Mouse (Mus musculus): ENCODE data around the gene Neurod2. TPM values are rescaled to one million over a fixed set of nuclear protein-coding genes. Genes with fewer than 3 reads are reported as not detected.

The Neurod2 gene
- polyA plus RNA-seq, 1 experiment from 2014 or later = not detected

DNA sequence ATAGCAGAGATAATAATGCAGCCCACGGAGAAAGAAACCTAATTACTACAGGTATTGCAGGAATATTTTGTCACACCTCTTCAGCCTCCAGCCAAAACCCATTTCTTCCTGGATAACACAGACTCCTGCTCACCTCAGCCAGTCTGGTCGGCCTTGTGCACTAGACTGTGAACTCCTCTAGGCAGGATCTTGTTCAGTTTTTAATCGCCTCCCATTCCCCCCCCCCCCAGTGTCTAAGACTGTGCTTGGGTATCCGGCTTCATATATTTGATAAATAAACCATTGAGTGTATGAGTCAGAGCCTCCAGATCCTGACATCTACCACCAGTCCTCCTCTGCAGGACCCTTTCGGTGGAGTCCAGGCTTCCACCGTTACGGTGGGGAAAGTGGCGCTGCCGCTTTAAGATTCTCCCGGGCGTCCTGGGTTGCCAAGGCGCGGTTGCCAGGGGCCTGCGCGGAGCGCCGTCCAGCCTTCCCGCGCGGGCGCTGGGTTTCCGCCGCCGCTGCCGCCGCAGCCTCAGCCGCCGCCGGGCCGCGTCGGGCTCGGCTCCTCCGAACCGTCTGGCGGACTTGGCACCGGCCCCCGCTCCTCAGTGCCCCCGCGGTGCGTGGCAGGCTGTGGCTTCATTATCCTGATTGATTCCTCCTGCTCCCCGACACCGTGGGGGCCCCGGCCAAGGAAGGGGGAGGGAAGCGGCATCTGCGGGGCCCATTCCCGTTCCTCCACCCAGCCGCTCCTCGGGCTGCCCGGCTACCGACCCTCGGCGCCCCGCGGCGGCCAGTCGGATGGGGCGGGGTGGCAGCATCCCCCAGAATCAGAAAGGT, 35.0 kb downstream of the Neurod2 start:
- Histone ChIP-seq H3K36me3 (ENCODE audit: inconsistent target) (no peaks in the 10 kb centered on the region), H3K27ac (no peak overlapping the region), H3K79me2 (ENCODE audit: inconsistent target) (no peaks in the 10 kb centered on the region), H3K4me3 (ENCODE audit: inconsistent target) (no peak overlapping the region)
- WGBS (ENCODE audit: missing documents) = 3% methylated on average over 52 of the region's 58 CpGs

GRCm38 (mm10) chr11:98293070-98293469, 36.4 kb downstream of the Neurod2 start:
- H3K27ac ChIP-seq = no peak overlapping the region
- 29% methylated on average over 2 of the region's 2 CpGs for WGBS (ENCODE audit: missing documents)

GRCm38 (mm10) chr11:98290906-98291305, 38.5 kb downstream of the Neurod2 start:
- WGBS (ENCODE audit: missing documents) = 64% methylated on average over 2 of the region's 2 CpGs
- no peaks in the 10 kb centered on the region for H3K79me2 ChIP-seq (ENCODE audit: inconsistent target)
- H3K27ac ChIP-seq = no peak overlapping the region
- no peak overlapping the region for H3K4me3 ChIP-seq (ENCODE audit: inconsistent target)
- no peaks in the 10 kb centered on the region for H3K36me3 ChIP-seq (ENCODE audit: inconsistent target)

More at GRCm38 (mm10) chr11:98293070-98293469, 36.4 kb downstream of the Neurod2 start:
- Histone ChIP-seq H3K79me2 (ENCODE audit: inconsistent target) (no peaks in the 10 kb centered on the region), H3K36me3 (ENCODE audit: inconsistent target) (no peaks in the 10 kb centered on the region), H3K4me3 (ENCODE audit: inconsistent target) (no peak overlapping the region)

- Histone ChIP-seq H3K36me3 (ENCODE audit: inconsistent target) (no peaks in the 10 kb centered on the region), H3K79me2 (ENCODE audit: inconsistent target) (no peaks in the 10 kb centered on the region), H3K27ac (no peak overlapping the region), H3K4me3 (ENCODE audit: inconsistent target) (no peak overlapping the region)
- WGBS (ENCODE audit: missing documents) = 64% methylated on average over 13 of the region's 13 CpGs
These were observed 39.6 kb downstream of the Neurod2 start for GRCm38 (mm10) chr11:98289873-98290272.

GRCm38 (mm10) chr11:98287961-98288360, 41.5 kb downstream of the Neurod2 start:
- 59% methylated on average over 7 of the region's 7 CpGs for WGBS (ENCODE audit: missing documents)
- H3K27ac ChIP-seq = no peak overlapping the region
- H3K4me3 ChIP-seq (ENCODE audit: inconsistent target) = no peak overlapping the region
- no peaks in the 10 kb centered on the region for H3K79me2 ChIP-seq (ENCODE audit: inconsistent target)
- no peaks in the 10 kb centered on the region for H3K36me3 ChIP-seq (ENCODE audit: inconsistent target)

GRCm38 (mm10) chr11:98287531-98287930, 41.9 kb downstream of the Neurod2 start:
- no peak overlapping the region for H3K27ac ChIP-seq
- H3K4me3 ChIP-seq (ENCODE audit: inconsistent target) = no peak overlapping the region
- 68% methylated on average over 5 of the region's 5 CpGs for WGBS (ENCODE audit: missing documents)
- H3K79me2 ChIP-seq (ENCODE audit: inconsistent target) = no peaks in the 10 kb centered on the region
- no peaks in the 10 kb centered on the region for H3K36me3 ChIP-seq (ENCODE audit: inconsistent target)

DNA sequence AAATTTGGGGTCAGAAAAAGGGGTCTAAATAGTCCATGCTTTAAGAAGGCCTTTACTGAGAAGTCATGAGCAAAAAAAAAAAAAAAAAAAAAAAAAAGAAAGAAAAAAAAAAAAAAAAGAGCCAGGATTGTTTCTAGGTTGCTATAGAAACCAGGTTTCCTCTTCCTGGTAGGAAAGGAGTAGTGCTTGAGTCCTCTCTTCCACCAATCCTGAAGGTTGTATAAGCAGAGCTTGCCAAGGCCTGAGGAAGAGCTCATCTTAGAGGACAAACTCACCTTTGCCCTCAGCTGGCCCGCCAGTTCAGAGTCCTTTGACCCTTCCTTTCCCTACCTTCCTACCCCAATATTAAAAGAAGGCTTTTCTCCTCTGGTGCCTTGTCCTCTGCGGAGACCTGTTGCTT, 44.1 kb downstream of the Neurod2 start:
- 95% methylated on average over 2 of the region's 2 CpGs for WGBS (ENCODE audit: missing documents)
- Histone ChIP-seq H3K36me3 (ENCODE audit: inconsistent target) (no peaks in the 10 kb centered on the region), H3K4me3 (ENCODE audit: inconsistent target) (no peak overlapping the region)

GRCm38 (mm10) chr11:98284230-98284629, 45.2 kb downstream of the Neurod2 start:
- WGBS (ENCODE audit: missing documents) = 11% methylated on average over 16 of the region's 17 CpGs

More for the DNA sequence above, 44.1 kb downstream of the Neurod2 start:
- H3K79me2 ChIP-seq (ENCODE audit: inconsistent target) = no peaks in the 10 kb centered on the region
- no peak overlapping the region for H3K27ac ChIP-seq

GRCm38 (mm10) chr11:98283740-98284139, 45.7 kb downstream of the Neurod2 start:
- 71% methylated on average over 9 of the region's 9 CpGs for WGBS (ENCODE audit: missing documents)
- H3K79me2 ChIP-seq (ENCODE audit: inconsistent target) = no peaks in the 10 kb centered on the region
- H3K27ac ChIP-seq = no peak overlapping the region
- peaks cover 5% of the 10 kb centered on the region; the same call in 1 of the 2 replicates for H3K36me3 ChIP-seq (ENCODE audit: inconsistent target)
- H3K4me3 ChIP-seq (ENCODE audit: inconsistent target) = no peak overlapping the region

More at GRCm38 (mm10) chr11:98284230-98284629, 45.2 kb downstream of the Neurod2 start:
- Histone ChIP-seq H3K4me3 (ENCODE audit: inconsistent target) (no peak overlapping the region), H3K36me3 (ENCODE audit: inconsistent target) (no peaks in the 10 kb centered on the region), H3K27ac (no peak overlapping the region), H3K79me2 (ENCODE audit: inconsistent target) (no peaks in the 10 kb centered on the region)

Other genes with a start within 250 kb of the Neurod2 start
- 6.5 to 19.0 TPM (median 13.4 TPM) in 3 replicates for gene Fbxl20, start 179.2 kb downstream of the Neurod2 start, polyA plus RNA-seq (2018)
- gene Med1, start 136.4 kb downstream of the Neurod2 start, polyA plus RNA-seq (2018) = 19.0 to 20.5 TPM (median 19.3 TPM) in 3 replicates
- 15.1 to 22.0 TPM (median 19.2 TPM) in 3 replicates for gene Cdk12, start 126.6 kb downstream of the Neurod2 start, polyA plus RNA-seq (2018)
- not detected in 3 replicates for gene Ppp1r1b, start 18.8 kb upstream of the Neurod2 start, polyA plus RNA-seq (2018)
- gene Stard3, start 28.7 kb upstream of the Neurod2 start, polyA plus RNA-seq (2018) = 39.6 to 84.6 TPM (median 53.0 TPM) in 3 replicates
- 0.16 TPM in 1 of 3 replicates, not detected in the others for gene Tcap, start 54.2 kb upstream of the Neurod2 start, polyA plus RNA-seq (2018)
- gene Pnmt, start 56.8 kb upstream of the Neurod2 start, polyA plus RNA-seq (2018) = not detected in 3 replicates
- 2.8 to 4.2 TPM (median 2.9 TPM) in 3 replicates for gene Pgap3, start 70.8 kb upstream of the Neurod2 start, polyA plus RNA-seq (2018)
- gene Erbb2, start 82.8 kb upstream of the Neurod2 start, polyA plus RNA-seq (2018) = not detected in 3 replicates
- gene Mien1, start 109.3 kb upstream of the Neurod2 start, polyA plus RNA-seq (2018) = 48.5 to 121 TPM (median 108 TPM) in 3 replicates
- 0.06 TPM in 1 of 3 replicates, not detected in the others for gene Grb7, start 116.7 kb upstream of the Neurod2 start, polyA plus RNA-seq (2018)
- 0.09 to 0.85 TPM in 2 of 3 replicates, not detected in the other for gene Ikzf3, start 216.4 kb upstream of the Neurod2 start, polyA plus RNA-seq (2018)
- not detected in 3 replicates for gene Zpbp2, start 221.4 kb upstream of the Neurod2 start, polyA plus RNA-seq (2018)